Mouse (Mus musculus): Measurements from ENCODE around the gene Tcf20. TPM values are rescaled to one million over a fixed set of nuclear protein-coding genes. Genes with fewer than 3 reads are reported as not detected.
"Not testable (repeated sequence)": the region's sequence is repeated elsewhere in the genome, so short reads cannot be mapped to it uniquely, and the experiment has no call there.

The Tcf20 gene
- total RNA-seq, 2 experiments from 2014 or later: 56.9 to 81.2 TPM

GRCm38 (mm10) chr15:82905431-82906395 is 82.0 kb downstream of the Tcf20 start:
- peak; percentile 85 for ATAC-seq (replicated peaks; ENCODE audit: poor library complexity, severe bottlenecking)

- no peak for ATAC-seq (replicated peaks; ENCODE audit: poor library complexity, severe bottlenecking)
Observed at GRCm38 (mm10) chr15:82904526-82904925, 83.1 kb downstream of the Tcf20 start.

GRCm38 (mm10) chr15:82902521-82902920 is 85.2 kb downstream of the Tcf20 start:
- ATAC-seq (replicated peaks; ENCODE audit: poor library complexity, severe bottlenecking): no peak

- ATAC-seq (replicated peaks; ENCODE audit: poor library complexity, severe bottlenecking): no peak
Observed at GRCm38 (mm10) chr15:82901306-82901705, 86.4 kb downstream of the Tcf20 start.

- ATAC-seq (replicated peaks; ENCODE audit: poor library complexity, severe bottlenecking): no peak
Observed at GRCm38 (mm10) chr15:82900331-82900730, 87.3 kb downstream of the Tcf20 start.

GRCm38 (mm10) chr15:82899676-82900301 is 87.9 kb downstream of the Tcf20 start:
- ATAC-seq (replicated peaks; ENCODE audit: poor library complexity, severe bottlenecking): peak; percentile 75

GRCm38 (mm10) chr15:82898740-82899675 is 88.7 kb downstream of the Tcf20 start:
- peak; percentile 74 for ATAC-seq (replicated peaks; ENCODE audit: poor library complexity, severe bottlenecking)

GRCm38 (mm10) chr15:82898141-82898739 is 89.4 kb downstream of the Tcf20 start:
- ATAC-seq (replicated peaks; ENCODE audit: poor library complexity, severe bottlenecking): no peak

GRCm38 (mm10) chr15:82896336-82896735 is 91.3 kb downstream of the Tcf20 start:
- ATAC-seq (replicated peaks; ENCODE audit: poor library complexity, severe bottlenecking): no peak

- no peak for ATAC-seq (replicated peaks; ENCODE audit: poor library complexity, severe bottlenecking)
Observed at GRCm38 (mm10) chr15:82890470-82890869, 97.2 kb downstream of the Tcf20 start.

- ATAC-seq (replicated peaks; ENCODE audit: poor library complexity, severe bottlenecking): no peak
Observed at GRCm38 (mm10) chr15:82889426-82889825, 98.2 kb downstream of the Tcf20 start.

- peak; percentile 94 for ATAC-seq (replicated peaks; ENCODE audit: poor library complexity, severe bottlenecking)
Observed at GRCm38 (mm10) chr15:82888466-82888865, 99.2 kb downstream of the Tcf20 start.

GRCm38 (mm10) chr15:82877309-82877708 is 110.4 kb downstream of the Tcf20 start:
- ATAC-seq (replicated peaks; ENCODE audit: poor library complexity, severe bottlenecking): 0 out of 2 replicates have a peak, but pooled peaks have one; percentile 27

GRCm38 (mm10) chr15:82876863-82877262 is 110.8 kb downstream of the Tcf20 start:
- ATAC-seq (replicated peaks; ENCODE audit: poor library complexity, severe bottlenecking): peak; percentile 84

GRCm38 (mm10) chr15:82872037-82872436 is 115.6 kb downstream of the Tcf20 start:
- ATAC-seq (replicated peaks; ENCODE audit: poor library complexity, severe bottlenecking): no peak

GRCm38 (mm10) chr15:82866286-82866685 is 121.4 kb downstream of the Tcf20 start:
- not testable (repeated sequence) for ATAC-seq (replicated peaks; ENCODE audit: poor library complexity, severe bottlenecking)

- no peak for ATAC-seq (replicated peaks; ENCODE audit: poor library complexity, severe bottlenecking)
Observed at GRCm38 (mm10) chr15:82863674-82864073, 124.0 kb downstream of the Tcf20 start.

GRCm38 (mm10) chr15:82856652-82857378 is 130.9 kb downstream of the Tcf20 start:
- no peak for ATAC-seq (replicated peaks; ENCODE audit: poor library complexity, severe bottlenecking)

- ATAC-seq (replicated peaks; ENCODE audit: poor library complexity, severe bottlenecking): no peak
Observed at GRCm38 (mm10) chr15:82856065-82856464, 131.6 kb downstream of the Tcf20 start.
